Mouse (Mus musculus) stomach, embryonic 15.5 days (tissue): Measurements from ENCODE around the gene Begain. TPM values are rescaled to one million over a fixed set of nuclear protein-coding genes. Genes with fewer than 3 reads are reported as not detected.
A peak's percentile ranks its signal among the peaks of the same experiment; 100 is the strongest.

Experiments used
- ATAC-seq: fragments of 200-750 bp; cut with Nextera tagmentation; 2 replicates; pipeline ENCODE4 v1.8.0; 2017; ENCODE audit warnings: low read depth, moderate number of reproducible peaks, moderate TSS enrichment; ENCODE audit not compliant: insufficient read depth, low FRiP score
- H3K27ac ChIP-seq: fragments of 300-500 bp; sonication (generic); 2 replicates; pipeline ENCODE4 v1.5.1; 2015; ENCODE audit warnings: mild to moderate bottlenecking, inconsistent platforms
- H3K27me3 ChIP-seq: fragments of 300-500 bp; sonication (generic); replicated peaks from 2 replicates; pipeline ENCODE4 v1.6.1; 2015; ENCODE audit warnings: inconsistent platforms
- H3K36me3 ChIP-seq: fragments of 300-500 bp; sonication (generic); 2 replicates; pipeline ENCODE4 v1.6.1; 2015; ENCODE audit warnings: inconsistent platforms
- H3K4me1 ChIP-seq: fragments of 300-500 bp; sonication (generic); 2 replicates; pipeline ENCODE4 v1.6.1; 2015; ENCODE audit warnings: inconsistent platforms
- H3K4me2 ChIP-seq: fragments of 300-500 bp; sonication (generic); 2 replicates; pipeline ENCODE4 v1.6.1; 2015; ENCODE audit warnings: mild to moderate bottlenecking, inconsistent platforms
- H3K4me3 ChIP-seq: fragments of 300-500 bp; sonication (generic); replicated peaks from 2 replicates; pipeline ENCODE4 v1.5.1; 2015; ENCODE audit warnings: inconsistent platforms
- H3K9ac ChIP-seq: fragments of 300-500 bp; sonication (generic); 2 replicates; pipeline ENCODE4 v1.6.1; 2015; ENCODE audit warnings: inconsistent platforms
- H3K9me3 ChIP-seq: fragments of 300-500 bp; sonication (generic); 2 replicates; pipeline ENCODE4 v1.6.1; 2016; ENCODE audit warnings: inconsistent platforms
- WGBS: fragments of 180-500 bp; shearing (Covaris S2); methylation state at CpG from one replicate; pipeline ENCODE4 v1.1.7; 2015; 5-methylcytosine and 5-hydroxymethylcytosine counted together
- polyA plus RNA-seq: library from polyadenylated mRNA; unstranded; fragments of >200 nt; fragmentation: Nextera tagmentation; extraction: Ambion mirVana; gene quantifications from 2 replicates; pipeline ENCODE4 v1.2.1, GENCODE M21; 2015

Gene Begain
- 9.8 and 12.6 TPM in 2 replicates for polyA plus RNA-seq

GRCm38 (mm10) chr12:109068167-109068653 is at the start of gene Begain:
Gene Begain (minus strand): TSS chr12:109068217.
- Histone ChIP-seq H3K36me3 (no peaks in the 10 kb centered on the region), H3K4me1 (peaks cover 8% of the 10 kb centered on the region), H3K4me2 (peak within 1 kb of the TSS; percentile 73), H3K9ac (peak within 1 kb of the TSS; percentile 53), H3K4me3 (peak within 1 kb of the TSS; percentile 48), H3K27me3 (0 out of 2 replicates have a peak, but pooled peaks cover 5% of the 10 kb centered on the region), H3K27ac (no peak within 1 kb of the TSS), H3K9me3 (no peaks in the 10 kb centered on the region)
- 2% methylated on average over 35 of the region's 48 CpGs for WGBS
- peak; percentile 37 for ATAC-seq

GRCm38 (mm10) chr12:109115707-109116106 is 47.7 kb upstream of the Begain start:
- ATAC-seq, result no peak
- Histone ChIP-seq H3K9me3 (no peaks in the 10 kb centered on the region), H3K36me3 (no peaks in the 10 kb centered on the region), H3K4me2 (no peak overlapping the region), H3K27ac (no peak overlapping the region), H3K4me1 (peaks cover 5% of the 10 kb centered on the region), H3K4me3 (no peak overlapping the region), H3K9ac (no peak overlapping the region), H3K27me3 (no peaks in the 10 kb centered on the region)
- WGBS, result 58% methylated on average over 8 of the region's 8 CpGs

DNA sequence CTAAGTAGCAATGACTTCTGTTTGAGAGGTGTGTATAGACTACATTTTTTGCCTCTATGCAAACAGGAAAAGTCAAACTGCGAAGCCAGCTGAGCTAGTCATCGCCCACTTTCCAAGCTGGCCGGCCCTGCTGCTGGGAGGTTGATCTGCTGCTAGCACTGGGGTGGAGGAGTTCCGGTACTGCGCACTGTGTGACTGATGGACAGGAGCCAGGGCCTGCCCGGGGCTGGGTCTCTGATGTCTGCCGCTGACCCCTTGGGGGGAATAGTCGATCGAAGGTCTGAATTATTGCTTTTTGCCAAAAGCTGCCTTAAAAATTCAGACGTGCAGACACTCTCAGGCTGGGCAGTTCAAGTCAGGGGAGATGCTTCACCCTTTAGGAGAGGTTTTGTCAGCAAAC is 47.1 kb upstream of the Begain start:
- ATAC-seq, result no peak
- Histone ChIP-seq H3K4me3 (no peak overlapping the region), H3K9me3 (no peaks in the 10 kb centered on the region), H3K9ac (no peak overlapping the region), H3K36me3 (no peaks in the 10 kb centered on the region), H3K27ac (no peak overlapping the region), H3K4me1 (peaks cover 5% of the 10 kb centered on the region), H3K27me3 (no peaks in the 10 kb centered on the region), H3K4me2 (no peak overlapping the region)
- WGBS, result 53% methylated on average over 10 of the region's 10 CpGs

GRCm38 (mm10) chr12:109112996-109113592 is 45.1 kb upstream of the Begain start:
- Histone ChIP-seq H3K27ac (no peak overlapping the region), H3K9me3 (no peaks in the 10 kb centered on the region), H3K4me3 (no peak overlapping the region), H3K4me1 (peaks cover 5% of the 10 kb centered on the region), H3K36me3 (no peaks in the 10 kb centered on the region), H3K9ac (no peak overlapping the region), H3K4me2 (no peak overlapping the region), H3K27me3 (no peaks in the 10 kb centered on the region)
- 48% methylated on average over 10 of the region's 10 CpGs for WGBS
- ATAC-seq, result no peak

DNA sequence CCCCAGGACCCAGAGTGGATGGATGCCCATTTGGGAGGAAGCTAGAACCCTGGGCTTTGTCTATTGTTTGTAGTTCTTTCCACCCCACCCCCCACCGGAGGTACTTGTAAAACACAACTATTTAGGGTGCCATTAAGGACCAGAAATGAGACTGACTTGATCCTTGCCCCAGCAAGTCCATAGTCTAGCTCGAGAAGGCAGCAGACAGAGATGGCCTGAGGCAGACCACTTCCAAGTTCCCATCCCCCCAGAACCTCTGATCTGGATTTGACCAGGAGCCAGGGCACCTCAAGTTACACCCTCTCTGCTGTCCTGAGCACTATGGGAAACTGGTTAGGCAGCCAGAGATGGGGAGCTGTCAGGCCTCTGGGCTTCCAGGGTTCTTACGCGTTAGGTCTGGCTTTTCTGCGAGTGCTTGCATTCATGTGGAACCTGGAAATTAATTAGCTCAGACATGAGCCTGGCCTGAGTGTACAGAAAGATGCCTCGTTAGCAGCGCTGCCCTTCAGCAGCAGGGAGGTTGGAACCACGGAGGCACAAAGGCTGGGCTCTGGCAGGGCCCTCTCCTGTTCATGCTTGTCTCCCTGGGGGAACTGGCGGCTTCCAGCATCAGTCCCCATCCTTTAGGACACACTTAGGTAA is 44.5 kb upstream of the Begain start:
- H3K27me3 ChIP-seq, result no peaks in the 10 kb centered on the region
- H3K27ac ChIP-seq, result no peak overlapping the region
- WGBS, result 62% methylated on average over 9 of the region's 9 CpGs
- no peak overlapping the region for H3K4me2 ChIP-seq
- peaks cover 5% of the 10 kb centered on the region for H3K4me1 ChIP-seq
- ATAC-seq, result no peak
- H3K9me3 ChIP-seq, result no peaks in the 10 kb centered on the region
- H3K9ac ChIP-seq, result no peak overlapping the region
- H3K4me3 ChIP-seq, result no peak overlapping the region
- no peaks in the 10 kb centered on the region for H3K36me3 ChIP-seq

- ATAC-seq, result no peak
- Histone ChIP-seq H3K9ac (no peak overlapping the region), H3K27ac (no peak overlapping the region), H3K4me1 (peaks cover 5% of the 10 kb centered on the region), H3K27me3 (no peaks in the 10 kb centered on the region), H3K36me3 (no peaks in the 10 kb centered on the region), H3K4me3 (no peak overlapping the region), H3K4me2 (no peak overlapping the region), H3K9me3 (no peaks in the 10 kb centered on the region)
- 84% methylated on average over 13 of the region's 13 CpGs for WGBS
Measured at GRCm38 (mm10) chr12:109108911-109109310, 40.9 kb upstream of the Begain start.

DNA sequence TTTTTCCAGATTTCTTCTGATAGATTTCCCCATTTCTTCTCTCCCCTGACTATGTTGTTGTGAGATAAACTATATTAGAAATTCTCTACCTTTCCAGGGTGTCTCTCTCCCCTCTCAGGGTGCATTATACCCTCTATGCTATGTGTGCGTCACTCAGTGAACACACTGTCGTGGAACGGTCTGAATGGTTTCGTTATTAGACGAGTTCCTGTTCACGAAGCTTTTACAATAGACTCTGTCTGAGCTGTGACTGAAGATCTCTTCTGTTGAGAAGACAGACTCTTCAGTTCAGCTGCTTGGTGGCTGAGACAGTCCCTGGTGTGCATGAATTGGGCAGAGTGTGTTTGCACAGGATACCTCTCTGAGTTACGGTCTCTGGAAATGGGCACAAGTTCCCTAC is 32.4 kb upstream of the Begain start:
- Histone ChIP-seq H3K9me3 (no peaks in the 10 kb centered on the region), H3K4me1 (no peaks in the 10 kb centered on the region), H3K9ac (no peak overlapping the region), H3K27ac (no peak overlapping the region), H3K4me2 (no peak overlapping the region), H3K36me3 (no peaks in the 10 kb centered on the region), H3K27me3 (no peaks in the 10 kb centered on the region), H3K4me3 (no peak overlapping the region)
- WGBS, result 91% methylated on average over 7 of the region's 7 CpGs
- ATAC-seq, result no peak

DNA sequence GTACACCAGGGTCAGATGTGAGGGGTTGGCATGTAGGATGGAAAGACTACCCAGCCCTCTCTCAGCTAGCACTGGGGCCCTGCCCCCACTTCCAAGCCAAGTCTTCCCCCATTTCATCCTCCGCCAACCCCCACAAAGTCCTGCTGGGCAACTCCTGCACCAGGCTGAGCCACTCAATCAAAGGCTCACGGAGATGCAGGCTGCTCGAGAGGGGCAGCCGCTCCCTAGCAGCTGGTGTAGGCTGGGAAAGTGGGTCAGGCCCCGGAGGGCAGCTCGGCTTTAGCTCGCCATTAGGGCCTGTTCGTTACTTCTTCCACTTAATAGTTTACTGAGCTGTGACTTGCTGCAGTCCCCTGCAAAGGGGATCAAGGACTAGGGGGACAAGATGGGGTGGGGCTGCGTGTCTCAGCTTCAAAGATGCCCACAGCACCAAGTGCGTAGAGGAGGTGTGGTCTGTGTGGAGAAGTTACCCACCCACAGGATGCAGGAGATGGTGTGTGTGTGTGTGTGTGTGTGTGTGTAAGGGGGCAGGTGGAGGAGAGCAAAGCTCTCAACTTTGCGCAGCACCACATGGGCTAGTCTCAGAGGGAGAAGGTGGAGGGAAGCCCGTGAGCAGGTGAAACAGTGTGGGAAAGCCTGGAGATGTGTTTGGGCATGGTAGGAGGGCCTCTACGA is 22.6 kb upstream of the Begain start:
- Histone ChIP-seq H3K27me3 (no peaks in the 10 kb centered on the region), H3K4me1 (no peaks in the 10 kb centered on the region), H3K4me3 (no peak overlapping the region), H3K36me3 (no peaks in the 10 kb centered on the region), H3K4me2 (no peak overlapping the region), H3K9ac (no peak overlapping the region), H3K27ac (no peak overlapping the region), H3K9me3 (no peaks in the 10 kb centered on the region)
- no peak for ATAC-seq
- 63% methylated on average over 13 of the region's 13 CpGs for WGBS

GRCm38 (mm10) chr12:109090041-109090440 is 22.0 kb upstream of the Begain start:
- no peaks in the 10 kb centered on the region for H3K27me3 ChIP-seq
- 84% methylated on average over 14 of the region's 14 CpGs for WGBS
- no peak overlapping the region for H3K4me2 ChIP-seq
- ATAC-seq, result no peak
- H3K36me3 ChIP-seq, result no peaks in the 10 kb centered on the region
- no peaks in the 10 kb centered on the region for H3K4me1 ChIP-seq
- H3K4me3 ChIP-seq, result no peak overlapping the region
- H3K27ac ChIP-seq, result no peak overlapping the region
- H3K9me3 ChIP-seq, result no peaks in the 10 kb centered on the region
- no peak overlapping the region for H3K9ac ChIP-seq

GRCm38 (mm10) chr12:109086111-109086510 is 18.1 kb upstream of the Begain start:
- Histone ChIP-seq H3K27ac (no peak overlapping the region), H3K4me1 (no peaks in the 10 kb centered on the region), H3K36me3 (no peaks in the 10 kb centered on the region), H3K4me3 (no peak overlapping the region), H3K9ac (no peak overlapping the region), H3K27me3 (no peaks in the 10 kb centered on the region), H3K9me3 (no peaks in the 10 kb centered on the region), H3K4me2 (no peak overlapping the region)
- no peak for ATAC-seq
- WGBS, result 76% methylated on average over 2 of the region's 2 CpGs

- 76% methylated on average over 8 of the region's 8 CpGs for WGBS
- no peaks in the 10 kb centered on the region for H3K9me3 ChIP-seq
- H3K4me2 ChIP-seq, result no peak overlapping the region
- no peaks in the 10 kb centered on the region for H3K36me3 ChIP-seq
- no peaks in the 10 kb centered on the region for H3K27me3 ChIP-seq
- no peak overlapping the region for H3K9ac ChIP-seq
- H3K4me3 ChIP-seq, result no peak overlapping the region
- no peaks in the 10 kb centered on the region for H3K4me1 ChIP-seq
- no peak overlapping the region for H3K27ac ChIP-seq
- ATAC-seq, result no peak
Measured at GRCm38 (mm10) chr12:109085674-109086073, 17.7 kb upstream of the Begain start.

- H3K4me2 ChIP-seq, result no peak overlapping the region
- no peak for ATAC-seq
- H3K4me3 ChIP-seq, result no peak overlapping the region
- H3K9ac ChIP-seq, result no peak overlapping the region
- no peaks in the 10 kb centered on the region for H3K27me3 ChIP-seq
- H3K27ac ChIP-seq, result no peak overlapping the region
- H3K4me1 ChIP-seq, result no peaks in the 10 kb centered on the region
- H3K36me3 ChIP-seq, result no peaks in the 10 kb centered on the region
- WGBS, result 75% methylated on average over 5 of the region's 5 CpGs
- no peaks in the 10 kb centered on the region for H3K9me3 ChIP-seq
Measured at GRCm38 (mm10) chr12:109085046-109085445, 17.0 kb upstream of the Begain start.
